Mouse (Mus musculus): ENCODE measurements around the gene Capn7. TPM values are rescaled to one million over a fixed set of nuclear protein-coding genes. Genes with fewer than 3 reads are reported as not detected.

Capn7 gene
- total RNA-seq, 1 experiment, result 23.7 TPM

DNA sequence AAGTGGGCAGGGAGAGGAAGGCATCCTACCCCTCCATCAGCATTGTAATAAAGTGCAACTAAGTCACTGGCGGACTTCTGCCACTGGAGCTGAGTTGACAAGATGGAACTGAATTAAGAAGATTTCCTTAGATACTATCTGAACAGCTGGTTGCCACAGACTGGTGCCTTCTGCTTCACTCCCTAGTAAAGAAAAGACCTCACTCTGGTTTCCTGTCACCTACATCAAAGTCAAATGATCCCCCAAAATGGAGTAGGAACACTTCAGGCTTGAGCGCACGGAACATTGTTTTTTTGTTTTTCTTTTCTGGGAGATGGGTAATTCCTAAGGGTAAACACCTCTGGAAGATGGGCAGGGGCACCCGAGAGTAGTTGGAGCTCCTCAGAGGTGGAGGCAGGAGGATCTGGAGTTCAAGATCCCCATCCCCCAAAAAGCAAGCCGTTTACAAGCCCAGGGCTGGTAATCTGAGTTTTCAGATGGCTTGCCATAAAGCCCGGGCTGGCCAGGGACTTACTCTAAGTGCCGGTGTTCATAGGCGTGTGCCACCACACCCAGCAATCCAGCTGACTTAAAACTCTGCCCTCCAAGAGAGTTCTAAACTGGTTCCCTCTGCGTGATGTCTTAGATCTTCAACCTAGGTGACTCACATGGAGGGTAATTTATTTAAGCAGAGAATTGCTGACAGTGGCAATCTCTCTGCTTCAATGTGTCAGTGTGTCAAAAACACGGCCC, 78.0 kb downstream of the Capn7 start:
- in situ Hi-C loops (cut with MboI; ENCODE audit: low sequenced_read_pairs in 2 of 2, unreplicated experiment in 2 of 2), result no loop called here
- Histone ChIP-seq H3K9ac (ENCODE audit: insufficient read depth, low read depth, low read length, poor library complexity, severe bottlenecking) (no peak overlapping the region), H3K9me3 (ENCODE audit: control insufficient read depth, insufficient read depth, low read depth, low read length) (no peaks in the 10 kb centered on the region), H3K27ac (ENCODE audit: insufficient read depth, low read depth, low read length, poor library complexity, severe bottlenecking) (no peak overlapping the region), H3K36me3 (ENCODE audit: control insufficient read depth, insufficient read depth, low read length, poor library complexity, severe bottlenecking) (no peaks in the 10 kb centered on the region), H3K4me3 (ENCODE audit: insufficient read depth in 1 of 2, low read depth in 1 of 2, low read length in 2 of 2, poor library complexity in 1 of 2, severe bottlenecking in 1 of 2) (no peak overlapping the region), H3K4me1 (ENCODE audit: control insufficient read depth in 2 of 2, insufficient read depth in 2 of 2, low read length in 2 of 2, poor library complexity in 1 of 2) (peaks cover 0 to 5% of the 10 kb centered on the region in 2 experiments; a peak in 2 of 4 replicates)
- DNase-seq (ENCODE audit: low read depth, low spot score), result no peak
- TF ChIP-seq ZNF384 (IDR thresholded peaks at IDR 0.05; ENCODE audit: low read depth, low read length) (no peak), ZC3H11A (IDR thresholded peaks at IDR 0.05; ENCODE audit: borderline replicate concordance, low read depth, low read length) (no peak), CHD2 (IDR thresholded peaks at IDR 0.05; ENCODE audit: low read depth, low read length) (no peak), HCFC1 (IDR thresholded peaks at IDR 0.05; ENCODE audit: borderline replicate concordance, insufficient read depth, low read length) (no peak), MAFK (IDR thresholded peaks at IDR 0.05; ENCODE audit: insufficient read depth, low read depth, low read length) (no peak)

DNA sequence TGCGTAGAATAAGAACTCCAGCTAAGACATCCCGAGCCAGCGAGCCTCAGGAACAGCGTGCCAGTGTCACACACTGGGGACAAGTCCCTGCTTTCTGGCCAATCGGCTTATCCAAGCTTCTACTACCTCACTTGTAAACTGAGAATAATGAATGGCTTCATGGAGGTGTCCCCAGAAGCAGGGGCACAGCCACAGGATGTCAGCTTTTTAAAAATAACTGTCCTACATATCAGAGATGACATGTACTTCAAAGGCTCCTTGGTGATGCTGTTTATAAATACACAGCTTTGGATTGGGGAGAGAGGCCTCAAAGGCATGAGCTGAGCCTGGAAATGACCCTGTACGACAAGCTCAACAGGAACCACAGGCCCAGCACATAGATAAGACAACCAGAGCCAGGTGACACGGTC, 78.5 kb downstream of the Capn7 start:
- Histone ChIP-seq H3K4me1 (ENCODE audit: control insufficient read depth in 2 of 2, insufficient read depth in 2 of 2, low read length in 2 of 2, poor library complexity in 1 of 2) (peaks cover 0 to 5% of the 10 kb centered on the region in 2 experiments; a peak in 2 of 4 replicates), H3K27ac (ENCODE audit: insufficient read depth, low read depth, low read length, poor library complexity, severe bottlenecking) (no peak overlapping the region), H3K4me3 (ENCODE audit: insufficient read depth in 1 of 2, low read depth in 1 of 2, low read length in 2 of 2, poor library complexity in 1 of 2, severe bottlenecking in 1 of 2) (no peak overlapping the region), H3K9me3 (ENCODE audit: control insufficient read depth, insufficient read depth, low read depth, low read length) (no peaks in the 10 kb centered on the region), H3K36me3 (ENCODE audit: control insufficient read depth, insufficient read depth, low read length, poor library complexity, severe bottlenecking) (no peaks in the 10 kb centered on the region), H3K9ac (ENCODE audit: insufficient read depth, low read depth, low read length, poor library complexity, severe bottlenecking) (no peak overlapping the region)
- in situ Hi-C loops (cut with MboI; ENCODE audit: low sequenced_read_pairs in 2 of 2, unreplicated experiment in 2 of 2), result no loop called here
- DNase-seq (ENCODE audit: low read depth, low spot score), result no peak
- TF ChIP-seq ZC3H11A (IDR thresholded peaks at IDR 0.05; ENCODE audit: borderline replicate concordance, low read depth, low read length) (no peak), HCFC1 (IDR thresholded peaks at IDR 0.05; ENCODE audit: borderline replicate concordance, insufficient read depth, low read length) (no peak), MAFK (IDR thresholded peaks at IDR 0.05; ENCODE audit: insufficient read depth, low read depth, low read length) (no peak), ZNF384 (IDR thresholded peaks at IDR 0.05; ENCODE audit: low read depth, low read length) (no peak), CHD2 (IDR thresholded peaks at IDR 0.05; ENCODE audit: low read depth, low read length) (no peak)

DNA sequence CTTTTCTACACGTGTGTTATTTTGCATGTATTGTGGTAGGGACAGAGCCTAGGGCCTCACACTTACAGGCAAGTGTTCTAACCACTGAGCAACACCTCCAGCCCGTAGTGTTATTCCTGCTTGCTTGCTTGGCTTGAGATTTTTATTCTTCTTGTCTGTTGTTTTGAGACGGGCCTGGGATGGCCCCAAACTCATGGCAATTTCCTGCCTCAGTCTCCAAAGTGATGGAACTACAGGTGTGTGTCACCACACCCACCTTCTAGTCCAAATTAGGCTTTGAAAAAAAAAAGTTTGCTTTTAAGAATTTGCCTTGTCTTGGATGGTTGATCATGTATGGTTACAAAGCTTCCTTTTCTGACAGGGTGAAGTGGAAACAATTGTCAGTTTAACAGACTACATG, 80.0 kb downstream of the Capn7 start:
- no peak overlapping the region for H3K4me3 ChIP-seq (ENCODE audit: insufficient read depth in 1 of 2, low read depth in 1 of 2, low read length in 2 of 2, poor library complexity in 1 of 2, severe bottlenecking in 1 of 2)
- no peaks in the 10 kb centered on the region for H3K36me3 ChIP-seq (ENCODE audit: control insufficient read depth, insufficient read depth, low read length, poor library complexity, severe bottlenecking)
- peaks cover 0 to 5% of the 10 kb centered on the region in 2 experiments; a peak in 2 of 4 replicates for H3K4me1 ChIP-seq (ENCODE audit: control insufficient read depth in 2 of 2, insufficient read depth in 2 of 2, low read length in 2 of 2, poor library complexity in 1 of 2)
- no peaks in the 10 kb centered on the region for H3K9me3 ChIP-seq (ENCODE audit: control insufficient read depth, insufficient read depth, low read depth, low read length)
- no peak for DNase-seq (ENCODE audit: low read depth, low spot score)
- no peak for TF ChIP-seq CHD2 (IDR thresholded peaks at IDR 0.05; ENCODE audit: low read depth, low read length)
- TF ChIP-seq ZNF384 (IDR thresholded peaks at IDR 0.05; ENCODE audit: low read depth, low read length), result no peak
- no peak for TF ChIP-seq ZC3H11A (IDR thresholded peaks at IDR 0.05; ENCODE audit: borderline replicate concordance, low read depth, low read length)
- TF ChIP-seq HCFC1 (IDR thresholded peaks at IDR 0.05; ENCODE audit: borderline replicate concordance, insufficient read depth, low read length), result no peak
- TF ChIP-seq MAFK (IDR thresholded peaks at IDR 0.05; ENCODE audit: insufficient read depth, low read depth, low read length), result no peak
- H3K27ac ChIP-seq (ENCODE audit: insufficient read depth, low read depth, low read length, poor library complexity, severe bottlenecking), result no peak overlapping the region
- H3K9ac ChIP-seq (ENCODE audit: insufficient read depth, low read depth, low read length, poor library complexity, severe bottlenecking), result no peak overlapping the region
- in situ Hi-C loops (cut with MboI; ENCODE audit: low sequenced_read_pairs in 2 of 2, unreplicated experiment in 2 of 2), result no loop called here

DNA sequence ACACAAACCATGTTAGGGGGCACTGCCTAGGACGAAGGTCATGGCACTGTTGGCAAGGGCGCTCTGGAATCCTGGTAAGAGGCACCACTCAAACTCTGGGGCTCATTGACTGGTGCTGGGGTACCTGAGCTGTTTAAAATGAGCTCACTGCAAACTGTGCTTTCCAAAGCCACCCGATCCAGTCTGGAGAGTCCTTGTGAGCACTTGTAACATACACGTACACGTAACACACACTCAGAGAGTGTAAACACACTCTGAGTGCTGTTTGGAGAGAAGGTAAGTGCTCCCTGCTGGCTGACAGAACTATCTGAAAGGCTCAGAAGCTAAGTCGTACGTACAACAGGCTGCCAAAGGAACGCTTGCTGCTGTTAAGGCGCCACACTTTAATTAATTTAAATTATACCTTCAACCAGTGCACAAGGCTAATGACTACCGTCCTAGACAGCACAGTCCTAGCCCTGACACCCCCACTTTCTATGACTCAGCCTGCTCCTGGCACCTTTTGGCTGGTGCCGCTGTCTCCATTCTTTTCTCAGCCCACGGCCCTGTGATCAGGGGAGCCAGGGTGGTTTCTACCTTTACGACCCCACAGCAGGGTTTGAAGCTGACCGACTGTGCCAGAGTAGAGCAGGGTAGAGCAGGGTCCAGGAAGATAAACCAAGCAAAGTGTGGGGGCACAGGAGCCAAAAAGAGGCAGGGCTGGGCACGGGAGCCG, 80.6 kb downstream of the Capn7 start:
- Histone ChIP-seq H3K4me1 (ENCODE audit: control insufficient read depth in 2 of 2, insufficient read depth in 2 of 2, low read length in 2 of 2, poor library complexity in 1 of 2) (peaks cover 0 to 5% of the 10 kb centered on the region in 2 experiments; a peak in 2 of 4 replicates), H3K27ac (ENCODE audit: insufficient read depth, low read depth, low read length, poor library complexity, severe bottlenecking) (no peak overlapping the region), H3K9me3 (ENCODE audit: control insufficient read depth, insufficient read depth, low read depth, low read length) (no peaks in the 10 kb centered on the region), H3K4me3 (ENCODE audit: insufficient read depth in 1 of 2, low read depth in 1 of 2, low read length in 2 of 2, poor library complexity in 1 of 2, severe bottlenecking in 1 of 2) (no peak overlapping the region), H3K36me3 (ENCODE audit: control insufficient read depth, insufficient read depth, low read length, poor library complexity, severe bottlenecking) (no peaks in the 10 kb centered on the region), H3K9ac (ENCODE audit: insufficient read depth, low read depth, low read length, poor library complexity, severe bottlenecking) (no peak overlapping the region)
- no peak for DNase-seq (ENCODE audit: low read depth, low spot score)
- in situ Hi-C loops (cut with MboI; ENCODE audit: low sequenced_read_pairs in 2 of 2, unreplicated experiment in 2 of 2), result no loop called here
- TF ChIP-seq CHD2 (IDR thresholded peaks at IDR 0.05; ENCODE audit: low read depth, low read length), result no peak
- TF ChIP-seq HCFC1 (IDR thresholded peaks at IDR 0.05; ENCODE audit: borderline replicate concordance, insufficient read depth, low read length), result no peak
- no peak for TF ChIP-seq MAFK (IDR thresholded peaks at IDR 0.05; ENCODE audit: insufficient read depth, low read depth, low read length)
- no peak for TF ChIP-seq ZNF384 (IDR thresholded peaks at IDR 0.05; ENCODE audit: low read depth, low read length)
- no peak for TF ChIP-seq ZC3H11A (IDR thresholded peaks at IDR 0.05; ENCODE audit: borderline replicate concordance, low read depth, low read length)

All from ES-E14 (cell line).